Comparison of ENCODE assay signal across 9 mouse cellular contexts in the genomic region with DNA sequence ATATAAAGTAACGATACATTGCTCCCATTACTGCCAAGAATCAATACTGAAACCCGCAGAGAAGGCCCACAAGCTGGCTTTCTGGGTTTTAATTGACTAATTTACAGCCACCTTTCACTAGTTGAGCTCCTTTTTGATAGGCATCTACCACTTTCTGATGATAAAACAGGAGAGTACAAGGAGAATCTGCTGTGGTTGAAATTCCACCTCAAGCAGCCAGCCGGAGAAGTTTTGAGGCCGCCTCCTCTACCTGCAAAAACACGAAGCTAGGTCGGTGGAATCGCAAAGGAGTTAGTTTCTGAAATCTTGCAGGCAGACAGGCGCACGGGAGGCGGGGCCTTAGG. TPM values are rescaled to one million over a fixed set of nuclear protein-coding genes. Genes with fewer than 3 reads are reported as not detected.
A peak's percentile ranks its signal among the peaks of the same experiment; 100 is the strongest.
DNase-seq lines count a peak whose midpoint lies in the region; ATAC-seq and TF ChIP-seq lines count a peak whose summit lies in the region.
"Had no signal": no experiment of that assay in that cellular context is flagged by ENCODE, and none has a peak within 500 bp of the region (broad histone marks: within the 10 kb centered on the region; RNA-seq: fewer than 3 reads in every experiment).

No protein-coding gene starts in this region.

- no peaks in the 10 kb centered on the region for H3K9me3 ChIP-seq in erythroblast, embryonic 14.5 days (ENCODE audit: control insufficient read depth, low read length)
- no peaks in the 10 kb centered on the region for H3K9me3 ChIP-seq in liver, embryonic 12.5 days (replicated peaks)

- H3K4me3 ChIP-seq in erythroblast, embryonic 14.5 days (replicated peaks), result peak overlapping the region; percentile 80
- H3K4me3 ChIP-seq in spleen, adult 2 months (ENCODE audit: extremely low read depth, insufficient read depth, insufficient read length), result no peak overlapping the region; the same call in 1 of the 2 replicates
- H3K4me3 ChIP-seq in liver, embryonic 12.5 days, result peak overlapping the region; percentile 63

- H3K36me3 ChIP-seq in erythroblast, embryonic 14.5 days (ENCODE audit: control insufficient read depth), result peaks cover 7% of the 10 kb centered on the region; the same call in 1 of the 2 replicates
- no peaks in the 10 kb centered on the region for H3K36me3 ChIP-seq in spleen, adult 2 months (ENCODE audit: control insufficient read depth, insufficient read depth, low read length)
- no peaks in the 10 kb centered on the region for H3K36me3 ChIP-seq in liver, embryonic 12.5 days

- no peak for ATAC-seq in erythroblast, adult 5-6 weeks (replicated peaks; ENCODE audit: low FRiP score, poor library complexity, severe bottlenecking)
- ATAC-seq in liver, embryonic 12.5 days, result no peak

- peaks cover 84% of the 10 kb centered on the region for H3K4me1 ChIP-seq in erythroblast, embryonic 14.5 days (ENCODE audit: control insufficient read depth)
- H3K4me1 ChIP-seq in spleen, adult 2 months (ENCODE audit: control insufficient read depth, insufficient read depth, insufficient read length), result no peaks in the 10 kb centered on the region; the same call in 1 of the 2 replicates
- H3K4me1 ChIP-seq in liver, embryonic 12.5 days, result peaks cover 68% of the 10 kb centered on the region

- H3K9ac ChIP-seq in liver, embryonic 12.5 days, result peak overlapping the region; percentile 92

- WGBS in spleen, adult 2 months, result under 1% methylated on average over 10 of the region's 10 CpGs
- under 1% methylated on average over 10 of the region's 10 CpGs for WGBS in liver, embryonic 12.5 days (ENCODE audit: insufficient replicate concordance)

- H3K27me3 ChIP-seq in erythroblast, embryonic 14.5 days (ENCODE audit: control insufficient read depth), result no peaks in the 10 kb centered on the region
- no peaks in the 10 kb centered on the region for H3K27me3 ChIP-seq in spleen, adult 2 months (ENCODE audit: control insufficient read depth, insufficient read depth, low read length)
- H3K27me3 ChIP-seq in liver, embryonic 12.5 days (replicated peaks), result no peaks in the 10 kb centered on the region

- DNase-seq in spleen, adult 2 months (ENCODE audit: low read depth in 1 of 2, low spot score in 2 of 2), result no peak
- DNase-seq in spleen, postnatal 14 days (ENCODE audit: low spot score in 2 of 2), result no peak
- DNase-seq in testis, postnatal 10 days (ENCODE audit: low spot score), result peak; percentile 89
- DNase-seq in right cerebral cortex, postnatal 14 days, result no peak
- no peak for DNase-seq in adrenal gland, adult 18-20 months (ENCODE audit: low spot score in 2 of 2)

- H3K27ac ChIP-seq in spleen, adult 2 months (ENCODE audit: insufficient read depth, low read length), result peak overlapping the region; percentile 79
- H3K27ac ChIP-seq in liver, embryonic 12.5 days, result peak overlapping the region; percentile 99

- peak overlapping the region; percentile 90 for H3K4me2 ChIP-seq in liver, embryonic 12.5 days

- no peak for TF ChIP-seq POLR2A in spleen, adult 2 months (IDR thresholded peaks at IDR 0.05; ENCODE audit: low read depth, low read length)

- TF ChIP-seq CTCF in spleen, adult 2 months (IDR thresholded peaks at IDR 0.05; ENCODE audit: extremely low read depth, insufficient read depth, insufficient read length, insufficient replicate concordance), result no peak

RNA-seq across cellular contexts. Expression of gene Hist1h1a, which starts 0.3 kb away (rescaled TPM):
- polyA plus RNA-seq in erythroblast, embryonic 14.5 days (2012), result 1.4 TPM in 2 replicates
- total RNA-seq in erythroblast, adult 5-6 weeks (2015; ENCODE audit: low replicate concordance), result 106 and 128 TPM in 2 replicates
- 1,089 and 2,054 TPM in 2 replicates for total RNA-seq in erythroblast, adult 5-6 weeks (2017; ENCODE audit: low replicate concordance)
- polyA plus RNA-seq in spleen, adult 2 months (2012; rRNA removed), result 1.3 and 1.5 TPM in 2 replicates
- polyA plus RNA-seq in liver, embryonic 12.5 days (2016; fragmentation: Nextera tagmentation; extraction: Ambion mirVana), result 4.9 and 5.8 TPM in 2 replicates
- total RNA-seq in adrenal gland, adult 18-20 months (2021), result 10 to 100 TPM in 1 of 2 experiments, 1 to 10 TPM in 1; 7.1 to 14.2 TPM

RNA-seq across cellular contexts. Expression of gene Hist1h3a, which starts 1.0 kb away (rescaled TPM):
- polyA plus RNA-seq in erythroblast, embryonic 14.5 days (2012), result 1.5 and 4.0 TPM in 2 replicates
- total RNA-seq in erythroblast, adult 5-6 weeks (2015; ENCODE audit: low replicate concordance), result 26.3 and 29.6 TPM in 2 replicates
- total RNA-seq in erythroblast, adult 5-6 weeks (2017; ENCODE audit: low replicate concordance), result 171 and 175 TPM in 2 replicates
- polyA plus RNA-seq in spleen, adult 2 months (2012; rRNA removed), result 38.4 and 54.1 TPM in 2 replicates
- 5.5 and 6.8 TPM in 2 replicates for polyA plus RNA-seq in liver, embryonic 12.5 days (2016; fragmentation: Nextera tagmentation; extraction: Ambion mirVana)
- 10 to 100 TPM; 18.1 to 28.1 TPM for total RNA-seq in adrenal gland, adult 18-20 months (2021)

RNA-seq across cellular contexts. Expression of gene Hist1h4a, which starts 2.2 kb away (rescaled TPM):
- polyA plus RNA-seq in erythroblast, embryonic 14.5 days (2012), result 10.2 and 21.5 TPM in 2 replicates
- total RNA-seq in erythroblast, adult 5-6 weeks (2015; ENCODE audit: low replicate concordance), result 15.4 and 15.7 TPM in 2 replicates
- 211 and 254 TPM in 2 replicates for total RNA-seq in erythroblast, adult 5-6 weeks (2017; ENCODE audit: low replicate concordance)
- 16.1 and 29.5 TPM in 2 replicates for polyA plus RNA-seq in spleen, adult 2 months (2012; rRNA removed)
- polyA plus RNA-seq in liver, embryonic 12.5 days (2016; fragmentation: Nextera tagmentation; extraction: Ambion mirVana), result 0.44 and 0.93 TPM in 2 replicates
- total RNA-seq in adrenal gland, adult 18-20 months (2021), result 10 to 100 TPM; 21.6 to 23.4 TPM

RNA-seq across cellular contexts. Expression of gene Hist1h4b, which starts 6.4 kb away (rescaled TPM):
- polyA plus RNA-seq in erythroblast, embryonic 14.5 days (2012), result 4.5 and 11.8 TPM in 2 replicates
- total RNA-seq in erythroblast, adult 5-6 weeks (2015; ENCODE audit: low replicate concordance), result 50.5 and 52.2 TPM in 2 replicates
- total RNA-seq in erythroblast, adult 5-6 weeks (2017; ENCODE audit: low replicate concordance), result 150 and 446 TPM in 2 replicates
- polyA plus RNA-seq in spleen, adult 2 months (2012; rRNA removed), result 19.0 and 27.4 TPM in 2 replicates
- 4.5 and 5.7 TPM in 2 replicates for polyA plus RNA-seq in liver, embryonic 12.5 days (2016; fragmentation: Nextera tagmentation; extraction: Ambion mirVana)
- 10 to 100 TPM; 61.2 to 90.4 TPM for total RNA-seq in adrenal gland, adult 18-20 months (2021)

RNA-seq across cellular contexts. Expression of gene Trim38, which starts 6.5 kb away (rescaled TPM):
- polyA plus RNA-seq in erythroblast, embryonic 14.5 days (2012), result not detected in 2 replicates
- total RNA-seq in erythroblast, adult 5-6 weeks (2015; ENCODE audit: low replicate concordance), result not detected in 2 replicates
- not detected in 2 replicates for total RNA-seq in erythroblast, adult 5-6 weeks (2017; ENCODE audit: low replicate concordance)
- not detected in 2 replicates for polyA plus RNA-seq in spleen, adult 2 months (2012; rRNA removed)
- polyA plus RNA-seq in liver, embryonic 12.5 days (2016; fragmentation: Nextera tagmentation; extraction: Ambion mirVana), result not detected in 2 replicates
- not detected for total RNA-seq in adrenal gland, adult 18-20 months (2021)
- total RNA-seq: left cerebral cortex, postnatal 25 days had no signal
